Mouse (Mus musculus) colon, adult 2 months (tissue): Measurements from ENCODE around the gene Chdh. TPM values are rescaled to one million over a fixed set of nuclear protein-coding genes. Genes with fewer than 3 reads are reported as not detected.

Source experiments
- polyA plus RNA-seq: library from polyadenylated mRNA; depleted of rRNA; stranded (reverse); fragments of >200 nt; gene quantifications from 2 replicates; pipeline ENCODE4 v1.2.3, GENCODE M21; 2012; rRNA removed

Chdh gene
- 42.4 and 46.3 TPM in 2 replicates for polyA plus RNA-seq

GRCm38 (mm10) chr14:30008733-30009575, at the start of gene Chdh, which contains the start of gene Il17rb:
Gene Chdh (plus strand): TSS chr14:30009023.
Gene Il17rb (minus strand): TSS chr14:30008896.

DNA sequence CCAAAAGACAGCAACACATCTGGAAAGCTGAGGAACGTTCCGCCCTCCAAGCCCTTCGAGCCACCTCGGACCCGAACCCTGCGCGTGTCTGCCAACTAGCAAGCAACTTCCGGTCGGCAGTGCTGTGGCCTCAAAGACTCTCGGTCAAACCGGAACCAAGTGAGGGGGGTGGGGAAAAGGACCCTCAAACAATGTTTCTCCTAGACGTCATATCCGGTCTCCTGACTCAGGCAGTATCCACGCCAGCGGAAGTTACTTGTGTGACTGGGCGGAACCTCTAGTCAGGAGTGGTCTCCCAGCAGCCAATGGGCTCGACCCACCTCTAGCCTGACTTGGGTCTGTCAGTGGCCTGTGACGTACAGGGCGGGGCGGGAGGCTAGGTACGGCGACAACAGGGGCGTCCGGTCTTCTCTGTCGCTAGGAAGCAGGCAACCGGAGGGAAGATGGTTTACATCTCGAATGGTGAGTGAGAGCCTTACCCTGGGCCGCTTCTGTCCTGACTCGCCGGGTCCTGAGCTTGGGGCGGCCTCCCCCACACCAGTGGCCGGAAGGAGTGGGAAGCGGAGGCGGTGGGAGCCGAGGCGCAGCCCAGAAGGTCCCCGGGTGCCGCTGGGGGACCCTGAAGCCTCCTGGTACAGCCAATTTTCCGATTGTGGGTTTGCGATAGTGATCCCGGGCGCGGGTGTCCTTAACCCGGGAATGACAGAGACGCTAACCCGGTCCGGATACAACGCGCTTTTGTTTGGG, 40.6 kb upstream of the Chdh start, which contains the start of gene Selenok:
Gene Selenok (plus strand): TSS at position 234 of the 747 bp plus-strand sequence.

GRCm38 (mm10) chr14:29978254-29979204, 30.3 kb upstream of the Chdh start, which contains the start of gene Actr8:
Gene Actr8 (plus strand): TSS chr14:29978337.

Other genes with a start within 250 kb of the Chdh start
- gene Selenok, start 40.7 kb upstream of the Chdh start, polyA plus RNA-seq, result 15.1 and 18.9 TPM in 2 replicates
- 10.9 and 11.4 TPM in 2 replicates for gene Actr8, start 30.7 kb upstream of the Chdh start, polyA plus RNA-seq
- gene Il17rb, start 127 bp upstream of the Chdh start, polyA plus RNA-seq, result 2.2 and 2.7 TPM in 2 replicates